Comparison of ENCODE assay signal across 9 mouse cellular contexts in genomic region chr6:48136851-48137250, GRCm38 (mm10). TPM values are rescaled to one million over a fixed set of nuclear protein-coding genes. Genes with fewer than 3 reads are reported as not detected.
DNase-seq lines count a peak whose midpoint lies in the region; ATAC-seq lines count a peak whose summit lies in the region.
"Had no signal": no experiment of that assay in that cellular context is flagged by ENCODE, and none has a peak within 500 bp of the region (broad histone marks: within the 10 kb centered on the region; RNA-seq: fewer than 3 reads in every experiment).

No protein-coding gene starts in this region.

- no peaks in the 10 kb centered on the region for H3K4me1 ChIP-seq in hindbrain, embryonic 10.5 days (replicated peaks)
- H3K4me1 ChIP-seq in hindbrain, embryonic 12.5 days = no peaks in the 10 kb centered on the region
- no peaks in the 10 kb centered on the region for H3K4me1 ChIP-seq in forebrain, embryonic 14.5 days (ENCODE audit: control insufficient read depth, insufficient read depth, low read length)

- no peak for ATAC-seq in hindbrain, embryonic 12.5 days (ENCODE audit: low FRiP score)
- no peak for ATAC-seq in forebrain, embryonic 14.5 days

- no peak overlapping the region for H3K9ac ChIP-seq in hindbrain, embryonic 12.5 days
- no peak overlapping the region for H3K9ac ChIP-seq in forebrain, embryonic 14.5 days (ENCODE audit: low read length)

- 72% methylated on average over 2 of the region's 2 CpGs for WGBS in hindbrain, embryonic 10.5 days
- WGBS in hindbrain, embryonic 12.5 days = 66% methylated on average over 2 of the region's 2 CpGs
- WGBS in forebrain, embryonic 14.5 days = 56% methylated on average over 2 of the region's 2 CpGs

- no peak overlapping the region for H3K4me3 ChIP-seq in hindbrain, embryonic 10.5 days
- H3K4me3 ChIP-seq in hindbrain, embryonic 12.5 days = no peak overlapping the region
- no peak overlapping the region for H3K4me3 ChIP-seq in forebrain, embryonic 14.5 days (ENCODE audit: low read depth, low read length)

- H3K9me3 ChIP-seq in hindbrain, embryonic 10.5 days = no peaks in the 10 kb centered on the region
- H3K9me3 ChIP-seq in hindbrain, embryonic 12.5 days (replicated peaks) = no peaks in the 10 kb centered on the region
- H3K9me3 ChIP-seq in forebrain, embryonic 14.5 days (replicated peaks; ENCODE audit: control insufficient read depth, low read length) = no peaks in the 10 kb centered on the region

- H3K4me2 ChIP-seq in hindbrain, embryonic 12.5 days (replicated peaks) = no peak overlapping the region
- H3K4me2 ChIP-seq in forebrain, embryonic 14.5 days (ENCODE audit: low read length) = no peak overlapping the region

- H3K27ac ChIP-seq in hindbrain, embryonic 10.5 days = no peak overlapping the region
- no peak overlapping the region for H3K27ac ChIP-seq in hindbrain, embryonic 12.5 days
- no peak overlapping the region for H3K27ac ChIP-seq in forebrain, embryonic 14.5 days (ENCODE audit: low read depth, low read length)

- no peaks in the 10 kb centered on the region for H3K27me3 ChIP-seq in hindbrain, embryonic 10.5 days (ENCODE audit: insufficient read depth, poor library complexity, severe bottlenecking)
- H3K27me3 ChIP-seq in hindbrain, embryonic 12.5 days = no peaks in the 10 kb centered on the region
- no peaks in the 10 kb centered on the region for H3K27me3 ChIP-seq in forebrain, embryonic 14.5 days (replicated peaks; ENCODE audit: control insufficient read depth, insufficient read depth, low read length)

- no peaks in the 10 kb centered on the region for H3K36me3 ChIP-seq in hindbrain, embryonic 10.5 days
- H3K36me3 ChIP-seq in hindbrain, embryonic 12.5 days = no peaks in the 10 kb centered on the region
- H3K36me3 ChIP-seq in forebrain, embryonic 14.5 days (ENCODE audit: control insufficient read depth, insufficient read depth, low read length) = no peaks in the 10 kb centered on the region

- DNase-seq in hindbrain, embryonic 10.5 days (ENCODE audit: low spot score) = peak; percentile 16
- peak; percentile 10 for DNase-seq in urinary bladder, postnatal 25 days (ENCODE audit: low spot score)
- no peak for DNase-seq in urinary bladder, postnatal 10 days (ENCODE audit: low spot score)
- DNase-seq in forelimb bud, embryonic 11.5 days (ENCODE audit: low read depth, low spot score) = peak; percentile 73
- no peak for DNase-seq in layer of hippocampus, postnatal 14 days (ENCODE audit: low spot score in 2 of 2)
- DNase-seq in forebrain, embryonic 14.5 days (ENCODE audit: low spot score) = no peak
- no peak for DNase-seq in natural killer cell, adult 2 months (ENCODE audit: low spot score in 2 of 2)
- DNase-seq: cerebellum, adult 9-10 months had no signal

RNA-seq across cellular contexts. Expression of gene Zfp746, which starts 50.5 kb away (rescaled TPM):
- 20.9 and 24.5 TPM in 2 replicates for polyA plus RNA-seq in hindbrain, embryonic 10.5 days (2016; fragmentation: Nextera tagmentation; extraction: Ambion mirVana)
- 30.1 and 30.3 TPM in 2 replicates for polyA plus RNA-seq in hindbrain, embryonic 12.5 days (2016; fragmentation: Nextera tagmentation; extraction: Ambion mirVana)
- total RNA-seq in layer of hippocampus, postnatal 14 days (2021) = 10 to 100 TPM; 30.3 to 30.5 TPM
- polyA plus RNA-seq in forebrain, embryonic 14.5 days (2014; fragmentation: Nextera tagmentation; extraction: Ambion mirVana) = 17.5 and 17.7 TPM in 2 replicates

Comparison
In these comparisons a context has a peak if more than half of its experiments do, and no peak if none do; other contexts are left out.
1. DNase-seq: peak in hindbrain, embryonic 10.5 days (single experiment), urinary bladder, postnatal 25 days (single experiment) and forelimb bud, embryonic 11.5 days (single experiment); none in urinary bladder, postnatal 10 days (single experiment), layer of hippocampus, postnatal 14 days (0 of 2), forebrain, embryonic 14.5 days (single experiment) and natural killer cell, adult 2 months (0 of 2).